Mouse (Mus musculus) embryonic facial prominence, embryonic 13.5 days (tissue): ENCODE results near the gene Nfam1. TPM values are rescaled to one million over a fixed set of nuclear protein-coding genes. Genes with fewer than 3 reads are reported as not detected.
A peak's percentile ranks its signal among the peaks of the same experiment; 100 is the strongest.

Experiments
- ATAC-seq: fragments of 200-750 bp; cut with Nextera tagmentation; 2 replicates; pipeline ENCODE4 v1.8.0; 2017; ENCODE audit warnings: low read depth; ENCODE audit not compliant: insufficient number of reproducible peaks, insufficient read depth, low FRiP score, low TSS enrichment
- H3K27ac ChIP-seq: fragments of 300-500 bp; sonication (generic); 2 replicates; pipeline ENCODE4 v1.5.1; 2015; ENCODE audit warnings: moderate library complexity, mild to moderate bottlenecking, inconsistent platforms
- H3K27me3 ChIP-seq: fragments of 300-500 bp; sonication (generic); 2 replicates; pipeline ENCODE4 v1.6.1; 2015; ENCODE audit warnings: mild to moderate bottlenecking, inconsistent platforms
- H3K36me3 ChIP-seq: fragments of 300-500 bp; sonication (generic); 2 replicates; pipeline ENCODE4 v1.6.1; 2015; ENCODE audit warnings: mild to moderate bottlenecking, inconsistent platforms
- H3K4me1 ChIP-seq: fragments of 300-500 bp; sonication (generic); 2 replicates; pipeline ENCODE4 v1.6.1; 2015; ENCODE audit warnings: inconsistent platforms
- H3K4me2 ChIP-seq: fragments of 300-500 bp; sonication (generic); 2 replicates; pipeline ENCODE4 v1.6.1; 2015; ENCODE audit warnings: moderate library complexity, mild to moderate bottlenecking, inconsistent platforms
- H3K4me3 ChIP-seq: fragments of 300-500 bp; sonication (generic); 2 replicates; pipeline ENCODE4 v1.5.1; 2015; ENCODE audit warnings: mild to moderate bottlenecking, inconsistent platforms
- H3K9ac ChIP-seq: fragments of 300-500 bp; sonication (generic); 2 replicates; pipeline ENCODE4 v1.6.1; 2015; ENCODE audit warnings: mild to moderate bottlenecking, inconsistent platforms
- H3K9me3 ChIP-seq: fragments of 300-500 bp; sonication (generic); 2 replicates; pipeline ENCODE4 v1.6.1; 2016; ENCODE audit warnings: inconsistent platforms
- WGBS: fragments of 180-500 bp; shearing (Covaris S2); methylation state at CpG from one replicate; pipeline ENCODE4 v1.1.7; 2015; ENCODE audit warnings: mixed read lengths; 5-methylcytosine and 5-hydroxymethylcytosine counted together
- microRNA-seq: library from miRNA; unstranded; fragments of <30 nt; microRNA quantifications from one replicate; pipeline ENCODE4, GENCODE M21; 2016
- polyA plus RNA-seq: library from polyadenylated mRNA; unstranded; fragments of >200 nt; fragmentation: Nextera tagmentation; extraction: Ambion mirVana; gene quantifications from 2 replicates; pipeline ENCODE4 v1.2.1, GENCODE M21; 2015

Nfam1 gene
- polyA plus RNA-seq, 1 experiment from 2014 or later, result 3.7 TPM

- WGBS, result 74% methylated on average over 8 of the region's 8 CpGs
- Histone ChIP-seq H3K27me3 (peaks cover 33% of the 10 kb centered on the region), H3K4me2 (no peak overlapping the region), H3K36me3 (peaks cover 11% of the 10 kb centered on the region; the same call in 1 of the 2 replicates), H3K4me3 (no peak overlapping the region), H3K27ac (no peak overlapping the region), H3K9me3 (no peaks in the 10 kb centered on the region), H3K9ac (no peak overlapping the region), H3K4me1 (peaks cover 94% of the 10 kb centered on the region)
- ATAC-seq, result no peak
Measured at GRCm38 (mm10) chr15:82955286-82955685, 77.8 kb downstream of the Nfam1 start.

GRCm38 (mm10) chr15:82954034-82954433 is 79.1 kb downstream of the Nfam1 start:
- no peak overlapping the region for H3K27ac ChIP-seq
- H3K9ac ChIP-seq, result no peak overlapping the region
- 59% methylated on average over 5 of the region's 5 CpGs for WGBS
- no peak overlapping the region for H3K4me3 ChIP-seq
- H3K4me2 ChIP-seq, result no peak overlapping the region
- peaks cover 27% of the 10 kb centered on the region for H3K27me3 ChIP-seq
- no peak for ATAC-seq
- peaks cover 94% of the 10 kb centered on the region for H3K4me1 ChIP-seq
- H3K36me3 ChIP-seq, result peaks cover 11% of the 10 kb centered on the region
- no peaks in the 10 kb centered on the region for H3K9me3 ChIP-seq

DNA sequence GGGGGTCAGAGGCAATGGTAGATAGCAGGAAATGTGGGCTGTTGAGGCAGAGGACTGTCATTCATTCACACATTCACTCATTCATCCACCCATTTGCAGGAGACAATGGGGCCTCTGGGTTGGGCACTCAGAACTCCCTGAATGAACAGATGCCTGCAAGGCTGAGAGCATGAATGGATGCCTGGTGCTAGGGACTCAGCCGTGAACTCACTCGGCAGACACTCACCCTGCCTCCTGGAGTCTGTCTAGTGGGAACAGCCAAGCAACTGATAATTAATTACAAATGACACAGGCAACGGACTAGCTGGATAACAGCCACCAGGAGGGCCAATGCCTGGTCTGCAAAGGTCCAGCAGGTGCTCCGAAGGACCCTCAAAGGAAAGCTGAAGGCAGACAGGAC is 80.0 kb downstream of the Nfam1 start:
- Histone ChIP-seq H3K9me3 (no peaks in the 10 kb centered on the region), H3K27me3 (peaks cover 27% of the 10 kb centered on the region), H3K4me3 (no peak overlapping the region), H3K4me2 (0 out of 2 replicates have a peak overlapping the region, but pooled peaks have one; percentile 18), H3K9ac (no peak overlapping the region; the same call in 1 of the 2 replicates), H3K36me3 (peaks cover 11% of the 10 kb centered on the region), H3K27ac (no peak overlapping the region), H3K4me1 (peaks cover 94% of the 10 kb centered on the region)
- WGBS, result 29% methylated on average over 4 of the region's 4 CpGs
- ATAC-seq, result no peak

DNA sequence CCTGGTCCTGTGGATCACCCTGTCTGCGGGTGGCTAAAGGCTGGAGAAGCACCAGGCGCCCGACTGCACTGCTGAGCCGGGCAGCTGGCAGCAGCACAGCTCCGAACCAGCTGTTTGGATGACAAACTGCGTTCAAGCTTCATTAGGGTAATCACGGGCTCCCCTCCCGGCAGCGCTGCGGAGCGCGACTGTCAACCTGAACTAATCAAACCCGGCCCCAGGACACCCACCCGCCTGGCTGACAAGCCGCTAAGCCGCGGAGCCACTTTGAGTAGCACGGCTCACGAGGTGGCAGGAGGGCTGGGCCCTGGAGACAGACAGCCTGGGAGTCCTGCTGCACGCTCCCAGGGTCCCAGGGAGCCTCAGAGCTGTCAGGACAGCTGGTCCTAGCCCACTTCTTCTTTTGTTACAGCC is 80.8 kb downstream of the Nfam1 start:
- no peak overlapping the region for H3K9ac ChIP-seq
- H3K9me3 ChIP-seq, result no peaks in the 10 kb centered on the region
- peak overlapping the region; percentile 18; the same call in 1 of the 2 replicates for H3K4me2 ChIP-seq
- ATAC-seq, result no peak
- H3K36me3 ChIP-seq, result peaks cover 11% of the 10 kb centered on the region
- H3K4me3 ChIP-seq, result no peak overlapping the region
- peaks cover 94% of the 10 kb centered on the region for H3K4me1 ChIP-seq
- 5% methylated on average over 20 of the region's 20 CpGs for WGBS
- H3K27me3 ChIP-seq, result peaks cover 27% of the 10 kb centered on the region
- no peak overlapping the region for H3K27ac ChIP-seq

GRCm38 (mm10) chr15:82950246-82950645 is 82.9 kb downstream of the Nfam1 start:
- no peak overlapping the region for H3K4me3 ChIP-seq
- no peak overlapping the region for H3K9ac ChIP-seq
- no peak overlapping the region for H3K27ac ChIP-seq
- H3K36me3 ChIP-seq, result peaks cover 18% of the 10 kb centered on the region
- no peak overlapping the region for H3K4me2 ChIP-seq
- no peak for ATAC-seq
- peaks cover 20% of the 10 kb centered on the region for H3K27me3 ChIP-seq
- WGBS, result 61% methylated on average over 8 of the region's 8 CpGs
- H3K4me1 ChIP-seq, result peaks cover 82% of the 10 kb centered on the region
- no peaks in the 10 kb centered on the region for H3K9me3 ChIP-seq

DNA sequence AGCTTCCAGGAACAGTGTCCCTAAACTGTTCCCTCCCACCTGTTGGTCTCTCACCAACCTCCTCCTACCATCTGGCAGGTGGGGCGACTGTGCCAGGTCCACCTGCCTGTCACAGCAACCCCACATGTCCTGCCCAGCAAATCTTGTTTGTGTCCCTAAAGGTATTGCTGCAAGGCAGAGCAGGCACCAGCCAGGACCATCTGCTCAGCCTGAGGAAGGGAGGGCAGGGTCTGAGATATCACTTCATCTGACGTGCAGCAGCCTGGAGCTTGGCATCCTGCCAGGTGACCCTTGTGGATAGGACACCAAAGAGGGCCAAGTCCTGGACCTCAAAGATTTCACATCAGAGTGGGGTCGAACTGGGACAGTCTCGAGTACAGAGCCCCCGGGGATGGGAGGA is 85.7 kb downstream of the Nfam1 start:
- Histone ChIP-seq H3K4me3 (no peak overlapping the region), H3K4me2 (no peak overlapping the region), H3K27ac (no peak overlapping the region), H3K9ac (0 out of 2 replicates have a peak overlapping the region, but pooled peaks have one; percentile 16), H3K4me1 (peaks cover 57% of the 10 kb centered on the region), H3K9me3 (no peaks in the 10 kb centered on the region), H3K27me3 (peaks cover 11% of the 10 kb centered on the region; the same call in 1 of the 2 replicates), H3K36me3 (peaks cover 10% of the 10 kb centered on the region; the same call in 1 of the 2 replicates)
- WGBS, result 73% methylated on average over 5 of the region's 5 CpGs
- ATAC-seq, result no peak

GRCm38 (mm10) chr15:82944479-82945195 is 88.5 kb downstream of the Nfam1 start:
- no peak overlapping the region for H3K4me3 ChIP-seq
- H3K9me3 ChIP-seq, result no peaks in the 10 kb centered on the region
- H3K27me3 ChIP-seq, result no peaks in the 10 kb centered on the region
- H3K36me3 ChIP-seq, result peaks cover 12% of the 10 kb centered on the region; the same call in 1 of the 2 replicates
- no peak overlapping the region for H3K27ac ChIP-seq
- H3K4me2 ChIP-seq, result no peak overlapping the region
- H3K4me1 ChIP-seq, result peaks cover 57% of the 10 kb centered on the region
- 76% methylated on average over 9 of the region's 9 CpGs for WGBS
- no peak overlapping the region for H3K9ac ChIP-seq
- no peak for ATAC-seq

Small RNA genes within 50 kb of the gene (microRNA-seq; reads per million reads assigned to microRNA genes)
- gene Mir3080, result 41.2 reads per million, percentile 42 among the genes with 10 or more reads in this experiment

Other genes with a start within 250 kb of the Nfam1 start
- 1.0 TPM in 1 of 2 replicates, not detected in the other for gene Cyp2d26, start 239.0 kb downstream of the Nfam1 start, polyA plus RNA-seq
- gene Tcf20, start 45.4 kb downstream of the Nfam1 start, polyA plus RNA-seq, result 15.2 and 15.8 TPM in 2 replicates
- gene Serhl, start 56.2 kb upstream of the Nfam1 start, polyA plus RNA-seq, result 60.9 and 68.9 TPM in 2 replicates
- 53.8 and 67.7 TPM in 2 replicates for gene Rrp7a, start 89.5 kb upstream of the Nfam1 start, polyA plus RNA-seq
- 155 TPM in 2 replicates for gene Poldip3, start 116.1 kb upstream of the Nfam1 start, polyA plus RNA-seq
- gene Cyb5r3, start 139.3 kb upstream of the Nfam1 start, polyA plus RNA-seq, result 116 and 118 TPM in 2 replicates
- gene A4galt, start 218.5 kb upstream of the Nfam1 start, polyA plus RNA-seq, result 0.53 and 2.2 TPM in 2 replicates